Mouse (Mus musculus) midbrain, embryonic 16.5 days (tissue): ENCODE results near the gene Ackr3. TPM values are rescaled to one million over a fixed set of nuclear protein-coding genes. Genes with fewer than 3 reads are reported as not detected.
A peak's percentile ranks its signal among the peaks of the same experiment; 100 is the strongest.

Experiments used
- ATAC-seq: fragments of 200-750 bp; cut with Nextera tagmentation; 2 replicates; pipeline ENCODE4 v1.8.0; 2017; ENCODE audit warnings: moderate TSS enrichment
- H3K27ac ChIP-seq: fragments of 300-500 bp; sonication (generic); 2 replicates; pipeline ENCODE4 v1.5.1; 2014; ENCODE audit warnings: mild to moderate bottlenecking, low read length, mixed read lengths
- H3K27me3 ChIP-seq: fragments of 300-500 bp; sonication (generic); 2 replicates; pipeline ENCODE4 v1.6.1; 2014; ENCODE audit warnings: low read depth, low read length, mixed read lengths; ENCODE audit not compliant: control insufficient read depth, insufficient read depth
- H3K36me3 ChIP-seq: fragments of 300-500 bp; sonication (generic); 2 replicates; pipeline ENCODE4 v1.6.1; 2014; ENCODE audit warnings: mild to moderate bottlenecking, low read length, moderate library complexity, mixed read lengths; ENCODE audit not compliant: control insufficient read depth, insufficient read depth
- H3K4me1 ChIP-seq: fragments of 300-500 bp; sonication (generic); 2 replicates; pipeline ENCODE4 v1.6.1; 2014; ENCODE audit warnings: mild to moderate bottlenecking, low read length, mixed read lengths; ENCODE audit not compliant: control insufficient read depth, insufficient read depth
- H3K4me2 ChIP-seq: fragments of 300-500 bp; sonication (generic); 2 replicates; pipeline ENCODE4 v1.6.1; 2014; ENCODE audit warnings: mild to moderate bottlenecking, low read length, mixed read lengths
- H3K4me3 ChIP-seq: fragments of 300-500 bp; sonication (generic); 2 replicates; pipeline ENCODE4 v1.5.1; 2014; ENCODE audit warnings: low read depth, mild to moderate bottlenecking, low read length, moderate library complexity, mixed read lengths
- H3K9ac ChIP-seq: fragments of 300-500 bp; sonication (generic); 2 replicates; pipeline ENCODE4 v1.6.1; 2014; ENCODE audit warnings: low read depth, low read length, mixed read lengths
- H3K9me3 ChIP-seq: fragments of 300-500 bp; sonication (generic); replicated peaks from 2 replicates; pipeline ENCODE4 v1.6.1; 2014; ENCODE audit warnings: mild to moderate bottlenecking, low read length, mixed read lengths; ENCODE audit not compliant: control insufficient read depth, poor library complexity, severe bottlenecking
- WGBS: fragments of 180-500 bp; shearing (Covaris S2); extraction: QIAGEN DNeasy Blood & Tissue Kit; methylation state at CpG from one replicate; pipeline ENCODE4 v1.1.7; 2014; 5-methylcytosine and 5-hydroxymethylcytosine counted together
- polyA plus RNA-seq: library from polyadenylated mRNA; unstranded; fragments of >200 nt; fragmentation: Nextera tagmentation; extraction: Ambion mirVana; gene quantifications from 2 replicates; pipeline ENCODE4 v1.2.1, GENCODE M21; 2015

Gene Ackr3
- 10.4 and 10.9 TPM in 2 replicates for polyA plus RNA-seq

DNA sequence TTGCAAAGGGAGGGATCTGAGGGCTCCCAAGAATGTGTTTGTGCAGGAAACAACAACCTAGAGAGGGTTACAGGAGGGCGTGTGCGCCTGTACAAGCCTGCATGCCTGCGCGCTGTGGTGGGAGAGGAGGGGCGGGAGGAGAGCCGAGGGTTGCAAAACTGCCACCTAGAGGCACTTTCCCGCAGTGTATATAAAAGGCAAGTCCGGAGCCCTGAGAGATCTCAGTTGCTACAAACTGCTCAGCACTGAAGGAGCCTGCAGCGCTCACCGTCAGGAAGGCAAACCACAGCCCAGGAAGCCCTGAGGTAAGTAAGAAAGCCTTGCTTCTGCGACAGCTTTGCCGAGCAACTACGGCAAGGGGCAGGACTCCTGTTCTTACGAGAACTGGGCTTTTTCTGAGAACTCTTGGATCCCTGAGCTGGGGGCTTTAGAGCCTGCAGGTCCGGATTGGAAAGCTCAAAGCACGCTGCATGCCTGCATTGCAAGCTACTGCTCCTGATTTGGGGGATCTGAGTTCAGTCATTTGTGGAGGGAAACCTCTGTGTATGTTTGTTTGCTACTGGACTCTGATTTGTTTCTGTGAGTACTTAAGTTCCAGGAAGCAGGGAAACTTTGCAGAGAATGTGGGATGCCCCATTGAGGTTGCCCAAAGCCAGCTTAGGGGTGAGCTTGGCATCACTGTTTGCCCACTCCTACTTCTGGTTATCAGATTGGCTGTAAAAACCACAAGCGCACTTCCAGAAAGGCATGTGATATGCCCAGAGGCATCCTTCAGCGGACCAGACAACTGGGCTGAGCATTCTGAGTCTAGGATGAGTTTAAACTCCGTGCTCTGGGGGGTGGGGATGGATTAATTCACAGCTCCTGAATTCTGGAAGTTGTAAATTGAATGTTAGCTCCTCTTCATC lies at the start of gene Ackr3:
Ackr3 (plus strand) TSS at position 198 of the 908 bp plus-strand sequence.
- H3K27ac ChIP-seq, result peak within 1 kb of the TSS; percentile 51
- peaks cover 31% of the 10 kb centered on the region for H3K4me1 ChIP-seq
- H3K9ac ChIP-seq, result peak within 1 kb of the TSS; percentile 57
- ATAC-seq, result peak; percentile 87
- no peaks in the 10 kb centered on the region for H3K36me3 ChIP-seq
- peak within 1 kb of the TSS; percentile 55 for H3K4me2 ChIP-seq
- peaks cover 14% of the 10 kb centered on the region for H3K27me3 ChIP-seq
- H3K9me3 ChIP-seq, result no peaks in the 10 kb centered on the region
- peak within 1 kb of the TSS; percentile 39 for H3K4me3 ChIP-seq
- WGBS, result 1% methylated on average over 19 of the region's 19 CpGs

- H3K9me3 ChIP-seq, result no peaks in the 10 kb centered on the region
- no peak overlapping the region for H3K4me3 ChIP-seq
- H3K9ac ChIP-seq, result no peak overlapping the region
- no peak overlapping the region for H3K4me2 ChIP-seq
- no peaks in the 10 kb centered on the region for H3K27me3 ChIP-seq
- peaks cover 13% of the 10 kb centered on the region for H3K4me1 ChIP-seq
- no peak overlapping the region for H3K27ac ChIP-seq
- no peak for ATAC-seq
- 69% methylated on average over 7 of the region's 7 CpGs for WGBS
- H3K36me3 ChIP-seq, result no peaks in the 10 kb centered on the region
These were observed 47.2 kb upstream of the Ackr3 start for GRCm38 (mm10) chr1:90156589-90156988.

GRCm38 (mm10) chr1:90159927-90160326 lies 43.9 kb upstream of the Ackr3 start:
- H3K9me3 ChIP-seq, result no peaks in the 10 kb centered on the region
- no peaks in the 10 kb centered on the region for H3K27me3 ChIP-seq
- ATAC-seq, result no peak
- H3K4me2 ChIP-seq, result no peak overlapping the region
- H3K9ac ChIP-seq, result no peak overlapping the region
- H3K36me3 ChIP-seq, result no peaks in the 10 kb centered on the region
- no peak overlapping the region for H3K4me3 ChIP-seq
- no peaks in the 10 kb centered on the region for H3K4me1 ChIP-seq
- no peak overlapping the region for H3K27ac ChIP-seq
- WGBS, result 44% methylated on average over 13 of the region's 13 CpGs

DNA sequence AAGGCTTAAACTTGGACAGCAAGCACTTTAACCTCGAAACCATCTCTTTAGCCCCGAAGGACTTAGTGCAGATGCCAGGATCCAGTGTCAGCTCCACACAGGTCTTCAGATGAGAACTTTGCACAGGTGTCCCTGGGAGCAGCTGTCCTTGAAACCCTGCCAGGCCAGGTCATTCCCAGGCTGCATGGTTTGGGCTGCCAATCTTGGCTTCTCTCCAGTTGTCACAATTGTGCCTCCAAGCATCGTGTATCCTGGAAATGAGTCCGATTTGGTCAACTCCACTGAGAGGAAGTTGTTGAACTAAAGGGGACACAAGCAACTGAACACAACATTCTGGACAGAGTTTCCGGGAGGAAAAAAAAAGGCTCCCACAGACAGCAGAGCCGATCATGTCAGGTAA lies 42.2 kb upstream of the Ackr3 start:
- H3K9ac ChIP-seq, result no peak overlapping the region
- no peak overlapping the region for H3K4me3 ChIP-seq
- no peak for ATAC-seq
- WGBS, result 85% methylated on average over 6 of the region's 6 CpGs
- H3K4me1 ChIP-seq, result no peaks in the 10 kb centered on the region
- H3K36me3 ChIP-seq, result no peaks in the 10 kb centered on the region
- H3K27ac ChIP-seq, result no peak overlapping the region
- no peak overlapping the region for H3K4me2 ChIP-seq
- no peaks in the 10 kb centered on the region for H3K27me3 ChIP-seq
- no peaks in the 10 kb centered on the region for H3K9me3 ChIP-seq

- Histone ChIP-seq H3K27ac (no peak overlapping the region), H3K4me2 (no peak overlapping the region), H3K9ac (no peak overlapping the region), H3K4me1 (no peaks in the 10 kb centered on the region), H3K4me3 (no peak overlapping the region), H3K9me3 (no peaks in the 10 kb centered on the region), H3K27me3 (no peaks in the 10 kb centered on the region), H3K36me3 (no peaks in the 10 kb centered on the region)
- no peak for ATAC-seq
- WGBS, result 63% methylated on average over 13 of the region's 13 CpGs
These were observed 41.4 kb upstream of the Ackr3 start for GRCm38 (mm10) chr1:90162379-90162857.

GRCm38 (mm10) chr1:90163161-90163560 lies 40.6 kb upstream of the Ackr3 start:
- H3K27ac ChIP-seq, result no peak overlapping the region
- H3K36me3 ChIP-seq, result no peaks in the 10 kb centered on the region
- no peak overlapping the region for H3K4me2 ChIP-seq
- H3K4me3 ChIP-seq, result no peak overlapping the region
- WGBS, result 85% methylated on average over 7 of the region's 7 CpGs
- no peaks in the 10 kb centered on the region for H3K27me3 ChIP-seq
- no peak overlapping the region for H3K9ac ChIP-seq
- no peak for ATAC-seq
- no peaks in the 10 kb centered on the region for H3K4me1 ChIP-seq
- H3K9me3 ChIP-seq, result no peaks in the 10 kb centered on the region

- Histone ChIP-seq H3K4me2 (no peak overlapping the region), H3K9me3 (no peaks in the 10 kb centered on the region), H3K36me3 (no peaks in the 10 kb centered on the region), H3K27me3 (no peaks in the 10 kb centered on the region), H3K4me3 (no peak overlapping the region), H3K4me1 (no peaks in the 10 kb centered on the region), H3K9ac (no peak overlapping the region), H3K27ac (no peak overlapping the region)
- 34% methylated on average over 3 of the region's 3 CpGs for WGBS
- peak; percentile 45; the same call in 1 of the 2 replicates for ATAC-seq
These were observed 39.5 kb upstream of the Ackr3 start for GRCm38 (mm10) chr1:90164319-90164718.

- no peak overlapping the region for H3K4me2 ChIP-seq
- no peak for ATAC-seq
- no peak overlapping the region for H3K27ac ChIP-seq
- H3K9ac ChIP-seq, result no peak overlapping the region
- no peaks in the 10 kb centered on the region for H3K9me3 ChIP-seq
- H3K36me3 ChIP-seq, result no peaks in the 10 kb centered on the region
- 25% methylated on average over 8 of the region's 8 CpGs for WGBS
- H3K4me3 ChIP-seq, result no peak overlapping the region
- no peaks in the 10 kb centered on the region for H3K27me3 ChIP-seq
- H3K4me1 ChIP-seq, result peaks cover 2% of the 10 kb centered on the region; the same call in 1 of the 2 replicates
These were observed 29.4 kb upstream of the Ackr3 start for GRCm38 (mm10) chr1:90174338-90174737.

DNA sequence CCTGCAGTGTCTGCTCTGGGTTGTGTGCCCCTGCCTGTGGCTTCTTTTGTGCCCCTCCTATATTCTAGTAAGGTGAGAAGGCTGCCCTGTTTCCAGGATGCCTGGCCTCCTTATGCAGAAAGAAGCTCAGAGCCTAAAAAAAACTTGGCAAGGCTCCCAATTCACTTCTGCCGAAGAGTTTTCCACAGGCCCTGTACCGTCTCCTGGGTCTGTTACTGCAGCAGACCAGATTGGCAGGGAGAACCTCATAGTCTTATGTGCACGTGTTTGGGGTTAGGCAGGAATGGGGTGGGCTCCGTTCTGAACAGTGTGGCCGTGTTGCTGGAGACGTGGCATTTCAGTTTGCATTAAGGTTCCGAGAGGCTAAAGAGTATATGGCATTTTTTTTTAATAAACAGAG lies 27.6 kb upstream of the Ackr3 start:
- no peak overlapping the region for H3K4me2 ChIP-seq
- no peak overlapping the region for H3K4me3 ChIP-seq
- no peak for ATAC-seq
- H3K36me3 ChIP-seq, result no peaks in the 10 kb centered on the region
- no peak overlapping the region for H3K9ac ChIP-seq
- no peak overlapping the region for H3K27ac ChIP-seq
- H3K27me3 ChIP-seq, result no peaks in the 10 kb centered on the region
- peaks cover 2% of the 10 kb centered on the region; the same call in 1 of the 2 replicates for H3K4me1 ChIP-seq
- no peaks in the 10 kb centered on the region for H3K9me3 ChIP-seq
- 73% methylated on average over 7 of the region's 7 CpGs for WGBS
